In genomic region chr13:85639376-85640229, GRCm38 (mm10) we compare ENCODE assay signal across 7 mouse cellular contexts.
DNase-seq lines count a peak whose midpoint lies in the region; ATAC-seq and TF ChIP-seq lines count a peak whose summit lies in the region.

No protein-coding gene starts in this region.

- no peaks in the 10 kb centered on the region for H3K9me3 ChIP-seq in liver, postnatal 0 days (ENCODE audit: low read length)
- no peaks in the 10 kb centered on the region for H3K9me3 ChIP-seq in liver, embryonic 11.5 days (ENCODE audit: control insufficient read depth, low read length)
- H3K9me3 ChIP-seq in forebrain, embryonic 15.5 days, result no peaks in the 10 kb centered on the region
- H3K9me3 ChIP-seq in neural tube, embryonic 12.5 days, result no peaks in the 10 kb centered on the region

- no peaks in the 10 kb centered on the region for H3K27me3 ChIP-seq in liver, postnatal 0 days (ENCODE audit: insufficient read depth, low read length)
- H3K27me3 ChIP-seq in liver, embryonic 11.5 days (replicated peaks; ENCODE audit: control insufficient read depth, insufficient read depth, low read length), result no peaks in the 10 kb centered on the region
- H3K27me3 ChIP-seq in forebrain, embryonic 15.5 days, result no peaks in the 10 kb centered on the region
- no peaks in the 10 kb centered on the region for H3K27me3 ChIP-seq in neural tube, embryonic 12.5 days (replicated peaks)

- DNase-seq in liver, postnatal 0 days, result no peak
- DNase-seq in liver, embryonic 11.5 days (ENCODE audit: low spot score), result no peak
- peak; percentile 57 for DNase-seq in adipocyte (ENCODE audit: low spot score)
- no peak for DNase-seq in left cerebral cortex, adult 8-10 months (ENCODE audit: low spot score in 2 of 2)
- no peak for DNase-seq in testis, postnatal 14 days (ENCODE audit: low spot score)

- no peak overlapping the region for H3K4me2 ChIP-seq in liver, postnatal 0 days (ENCODE audit: low read depth, low read length)
- H3K4me2 ChIP-seq in liver, embryonic 11.5 days, result no peak overlapping the region
- H3K4me2 ChIP-seq in forebrain, embryonic 15.5 days (replicated peaks), result no peak overlapping the region
- 0 out of 2 replicates have a peak overlapping the region, but pooled peaks have one; percentile 7 for H3K4me2 ChIP-seq in neural tube, embryonic 12.5 days (replicated peaks)

- no peak overlapping the region for H3K9ac ChIP-seq in liver, postnatal 0 days (replicated peaks)
- no peak overlapping the region for H3K9ac ChIP-seq in liver, embryonic 11.5 days (ENCODE audit: low read depth, low read length)
- H3K9ac ChIP-seq in forebrain, embryonic 15.5 days (replicated peaks), result no peak overlapping the region
- H3K9ac ChIP-seq in neural tube, embryonic 12.5 days, result no peak overlapping the region

- 20% methylated on average over 8 of the region's 8 CpGs for WGBS in liver, postnatal 0 days (ENCODE audit: insufficient replicate concordance)
- 23% methylated on average over 8 of the region's 8 CpGs for WGBS in liver, embryonic 11.5 days
- 29% methylated on average over 8 of the region's 8 CpGs for WGBS in forebrain, embryonic 15.5 days
- WGBS in neural tube, embryonic 12.5 days, result 32% methylated on average over 8 of the region's 8 CpGs

- H3K36me3 ChIP-seq in liver, postnatal 0 days (replicated peaks; ENCODE audit: insufficient read depth, low read length), result no peaks in the 10 kb centered on the region
- H3K36me3 ChIP-seq in liver, embryonic 11.5 days (ENCODE audit: control insufficient read depth, insufficient read depth, low read length), result no peaks in the 10 kb centered on the region
- no peaks in the 10 kb centered on the region for H3K36me3 ChIP-seq in forebrain, embryonic 15.5 days
- H3K36me3 ChIP-seq in neural tube, embryonic 12.5 days, result no peaks in the 10 kb centered on the region

- TF ChIP-seq CTCF in liver, postnatal 0 days (IDR thresholded peaks at IDR 0.05; ENCODE audit: low read depth), result peak; percentile 47

- no peak overlapping the region for H3K4me3 ChIP-seq in liver, postnatal 0 days (ENCODE audit: low read depth, low read length)
- H3K4me3 ChIP-seq in liver, embryonic 11.5 days (ENCODE audit: low read depth, low read length), result no peak overlapping the region
- H3K4me3 ChIP-seq in forebrain, embryonic 15.5 days, result no peak overlapping the region
- H3K4me3 ChIP-seq in neural tube, embryonic 12.5 days, result no peak overlapping the region

- ATAC-seq in liver, postnatal 0 days, result no peak
- ATAC-seq in liver, embryonic 11.5 days (replicated peaks; ENCODE audit: low FRiP score), result no peak
- peak; percentile 73 for ATAC-seq in forebrain, embryonic 15.5 days (replicated peaks)
- ATAC-seq in neural tube, embryonic 12.5 days (ENCODE audit: low FRiP score, low read depth), result peak; percentile 44; the same call in 1 of the 2 replicates

- no peak overlapping the region for H3K27ac ChIP-seq in liver, postnatal 0 days (ENCODE audit: low read depth)
- H3K27ac ChIP-seq in liver, embryonic 11.5 days (ENCODE audit: low read depth, low read length), result no peak overlapping the region
- no peak overlapping the region for H3K27ac ChIP-seq in forebrain, embryonic 15.5 days (replicated peaks)
- H3K27ac ChIP-seq in neural tube, embryonic 12.5 days, result no peak overlapping the region

- no peak for TF ChIP-seq EP300 in liver, postnatal 0 days (IDR thresholded peaks at IDR 0.05; ENCODE audit: low read depth)

- no peaks in the 10 kb centered on the region for H3K4me1 ChIP-seq in liver, postnatal 0 days (ENCODE audit: insufficient read depth)
- H3K4me1 ChIP-seq in liver, embryonic 11.5 days (replicated peaks; ENCODE audit: control insufficient read depth, insufficient read depth, low read length), result no peaks in the 10 kb centered on the region
- H3K4me1 ChIP-seq in forebrain, embryonic 15.5 days, result peaks cover 3% of the 10 kb centered on the region; the same call in 1 of the 2 replicates
- no peaks in the 10 kb centered on the region for H3K4me1 ChIP-seq in neural tube, embryonic 12.5 days

Comparison
In these comparisons a context has a peak if more than half of its experiments do, and no peak if none do; other contexts are left out.
1. ATAC-seq: peak in forebrain, embryonic 15.5 days (single experiment) and neural tube, embryonic 12.5 days (single experiment); none in liver, postnatal 0 days (single experiment) and liver, embryonic 11.5 days (single experiment).